Mouse (Mus musculus): ENCODE results near the gene Akt2. TPM values are rescaled to one million over a fixed set of nuclear protein-coding genes. Genes with fewer than 3 reads are reported as not detected.

Akt2 gene
- 9.0 TPM for polyA plus RNA-seq (2014; fragmentation: Illumina TruSeq; extraction: RNeasy Lipid Tissue Mini Kit (QIAGEN cat#74804))

DNA sequence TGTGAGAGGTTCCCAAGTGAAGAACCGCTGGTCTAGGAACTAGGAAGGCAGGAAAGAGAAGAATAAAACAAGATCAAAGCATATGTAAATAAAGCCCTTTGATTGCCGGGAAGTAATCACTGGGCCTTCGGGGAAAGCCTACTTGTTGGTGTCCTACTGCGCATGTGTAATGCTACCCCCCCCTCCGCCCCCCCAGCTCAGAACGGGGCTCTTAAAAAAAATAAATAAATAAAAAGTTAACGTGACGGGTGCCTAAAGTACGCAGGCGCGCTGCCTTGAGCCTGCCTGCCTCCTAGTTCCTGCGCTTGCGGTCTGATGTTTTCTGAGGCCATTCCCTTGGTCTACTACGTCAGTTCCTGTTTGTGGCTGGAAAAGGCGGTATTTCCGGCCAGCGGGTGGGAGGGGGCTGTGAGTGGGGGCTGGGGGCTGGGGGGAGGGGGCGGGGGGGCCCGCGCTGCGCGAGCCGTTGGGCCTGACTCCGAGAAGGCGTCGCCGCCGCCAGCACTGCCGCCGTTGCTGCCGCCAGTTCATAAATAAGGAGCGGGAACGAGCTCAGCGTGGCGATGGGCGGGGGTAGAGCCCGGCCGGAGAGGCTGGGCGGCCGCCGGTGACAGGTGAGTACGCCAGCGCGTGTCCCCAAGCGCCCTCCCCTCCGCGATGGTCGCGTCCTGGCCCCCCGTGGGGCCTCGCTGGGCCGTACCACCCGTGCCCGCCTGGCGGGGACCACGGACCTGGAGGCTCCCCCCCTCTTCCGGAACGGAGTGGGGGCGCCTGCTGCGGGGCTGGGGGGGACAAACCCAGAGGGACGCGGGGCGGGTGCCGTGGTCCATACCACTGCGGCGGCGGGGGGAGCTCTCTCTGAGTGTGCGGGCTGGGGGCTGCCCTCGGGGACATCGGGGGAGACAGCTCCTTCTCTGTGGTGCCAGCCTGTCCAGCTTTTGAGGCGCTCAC is at the start of gene Akt2:
Gene Akt2, plus strand, starts transcription at position 287 of the 951 bp plus-strand sequence.

GRCm38 (mm10) chr7:27552931-27553513 is 38.3 kb upstream of the Akt2 start, which contains the start of the genes Pld3 and 2310022A10Rik:
Pld3 (minus strand) TSS chr7:27553218.
2310022A10Rik (plus strand) TSS chr7:27553233.

DNA sequence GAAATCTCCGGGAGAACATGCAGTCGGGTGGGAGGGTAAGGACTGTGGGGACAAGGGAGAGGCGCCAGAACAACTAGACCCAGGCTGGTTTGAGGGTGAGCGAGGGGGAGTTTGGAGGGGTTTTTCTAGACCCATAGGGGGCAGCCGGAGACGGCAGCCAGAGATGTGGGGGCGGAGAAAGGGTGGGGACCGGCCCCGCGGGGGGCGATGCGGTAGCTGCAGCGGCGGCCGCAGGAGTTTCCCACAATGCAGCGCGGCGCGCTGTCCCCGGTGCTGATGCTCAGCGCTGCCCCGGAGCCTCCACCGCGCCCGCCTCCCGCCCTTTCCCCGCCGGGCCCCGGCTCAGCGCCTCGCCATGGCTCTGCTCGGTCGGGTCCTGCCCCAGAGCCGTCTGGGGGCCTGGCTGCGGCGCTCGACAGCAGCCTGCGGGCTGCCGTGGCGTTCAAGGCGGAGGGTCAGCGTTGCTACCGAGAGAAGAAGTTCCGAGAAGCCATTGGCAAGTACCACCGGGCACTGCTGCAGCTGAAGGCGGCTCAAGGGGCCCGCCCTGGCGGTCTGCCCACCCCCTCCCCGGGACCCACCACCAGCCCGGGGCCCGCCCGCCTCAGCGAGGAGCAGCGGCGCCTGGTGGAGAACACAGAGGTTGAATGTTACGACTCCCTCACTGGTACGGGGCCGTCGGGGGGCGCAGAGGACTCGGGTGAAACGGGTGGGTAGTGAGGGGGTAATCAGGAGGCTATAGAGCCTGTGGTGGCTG is 62.5 kb downstream of the Akt2 start, which contains the start of gene Ttc9b:
Gene Ttc9b, plus strand, starts transcription at position 235 of the 757 bp plus-strand sequence.

GRCm38 (mm10) chr7:27674522-27675221 is 83.3 kb downstream of the Akt2 start, which contains the start of gene Map3k10:
Map3k10 (minus strand) TSS chr7:27674598.

GRCm38 (mm10) chr7:27688815-27689612 is 97.7 kb downstream of the Akt2 start, which contains the start of gene Zfp607b:
Zfp607b (plus strand) TSS chr7:27689340.

Other genes starting within 250 kb of the Akt2 start
- 0.54 TPM for gene Shkbp1, start 235.5 kb upstream of the Akt2 start, polyA plus RNA-seq (2014; fragmentation: Illumina TruSeq; extraction: RNeasy Lipid Tissue Mini Kit (QIAGEN cat#74804))
- not detected for gene Gm20479, start 234.1 kb upstream of the Akt2 start, polyA plus RNA-seq (2014; fragmentation: Illumina TruSeq; extraction: RNeasy Lipid Tissue Mini Kit (QIAGEN cat#74804))
- not detected for gene Sptbn4, start 143.9 kb upstream of the Akt2 start, polyA plus RNA-seq (2014; fragmentation: Illumina TruSeq; extraction: RNeasy Lipid Tissue Mini Kit (QIAGEN cat#74804))
- not detected for gene Blvrb, start 143.6 kb upstream of the Akt2 start, polyA plus RNA-seq (2014; fragmentation: Illumina TruSeq; extraction: RNeasy Lipid Tissue Mini Kit (QIAGEN cat#74804))
- 2.0 TPM for gene Sertad3, start 117.8 kb upstream of the Akt2 start, polyA plus RNA-seq (2014; fragmentation: Illumina TruSeq; extraction: RNeasy Lipid Tissue Mini Kit (QIAGEN cat#74804))
- gene Sertad1, start 104.6 kb upstream of the Akt2 start, polyA plus RNA-seq (2014; fragmentation: Illumina TruSeq; extraction: RNeasy Lipid Tissue Mini Kit (QIAGEN cat#74804)): 0.51 TPM
- gene Prx, start 92.2 kb upstream of the Akt2 start, polyA plus RNA-seq (2014; fragmentation: Illumina TruSeq; extraction: RNeasy Lipid Tissue Mini Kit (QIAGEN cat#74804)): 0.14 TPM
- 0.46 TPM for gene Hipk4, start 68.3 kb upstream of the Akt2 start, polyA plus RNA-seq (2014; fragmentation: Illumina TruSeq; extraction: RNeasy Lipid Tissue Mini Kit (QIAGEN cat#74804))
- 0.34 TPM for gene Pld3, start 38.3 kb upstream of the Akt2 start, polyA plus RNA-seq (2014; fragmentation: Illumina TruSeq; extraction: RNeasy Lipid Tissue Mini Kit (QIAGEN cat#74804))
- gene 2310022A10Rik, start 38.3 kb upstream of the Akt2 start, polyA plus RNA-seq (2014; fragmentation: Illumina TruSeq; extraction: RNeasy Lipid Tissue Mini Kit (QIAGEN cat#74804)): 2.0 TPM
- gene Ttc9b, start 62.4 kb downstream of the Akt2 start, polyA plus RNA-seq (2014; fragmentation: Illumina TruSeq; extraction: RNeasy Lipid Tissue Mini Kit (QIAGEN cat#74804)): not detected
- 0.91 TPM for gene Map3k10, start 83.0 kb downstream of the Akt2 start, polyA plus RNA-seq (2014; fragmentation: Illumina TruSeq; extraction: RNeasy Lipid Tissue Mini Kit (QIAGEN cat#74804))
- gene Zfp607b, start 97.8 kb downstream of the Akt2 start, polyA plus RNA-seq (2014; fragmentation: Illumina TruSeq; extraction: RNeasy Lipid Tissue Mini Kit (QIAGEN cat#74804)): 6.0 TPM
- 73.2 TPM for gene Zfp60, start 139.8 kb downstream of the Akt2 start, polyA plus RNA-seq (2014; fragmentation: Illumina TruSeq; extraction: RNeasy Lipid Tissue Mini Kit (QIAGEN cat#74804))
- 22.4 TPM for gene Zfp626, start 215.6 kb downstream of the Akt2 start, polyA plus RNA-seq (2014; fragmentation: Illumina TruSeq; extraction: RNeasy Lipid Tissue Mini Kit (QIAGEN cat#74804))
- 20.3 TPM for gene Zfp59, start 247.1 kb downstream of the Akt2 start, polyA plus RNA-seq (2014; fragmentation: Illumina TruSeq; extraction: RNeasy Lipid Tissue Mini Kit (QIAGEN cat#74804))